Mouse (Mus musculus) MEL (cell line): ENCODE measurements at regions not wholly inside any gene's neighbourhood (a gene's known extent, or its start where the extent isn't known, plus 50 kb on each side); places are given as distances from the start of the nearest gene placed in this dataset.

Experiments used
- DNase-seq: peaks from one replicate; pipeline ENCODE4 v3.0.0; 2011; ENCODE audit warnings: low read depth, low spot score
- H3K27ac ChIP-seq: 2 replicates; pipeline ENCODE4 v1.5.1; 2012; ENCODE audit warnings: low read depth, mild to moderate bottlenecking, control low read depth, low read length, moderate library complexity; ENCODE audit not compliant: control insufficient read depth
- H3K27me3 ChIP-seq, 2 experiments: fragments of 150-350 bp in 1 of 2; sonication (generic) in 1 of 2; 2 replicates each; pipeline ENCODE4 v1.6.1; 2012; ENCODE audit warnings: low read length in 2 of 2, mild to moderate bottlenecking in 2 of 2, improper control_type of control experiment in 1 of 2, moderate library complexity in 1 of 2; ENCODE audit not compliant: insufficient read depth in 2 of 2, control insufficient read depth in 1 of 2
- H3K36me3 ChIP-seq, 2 experiments: 2 replicates each; pipeline ENCODE4 v1.6.1; 2012 to 2014; ENCODE audit warnings: low read length in 2 of 2, improper control_type of control experiment in 1 of 2, inconsistent platforms in 1 of 2, mild to moderate bottlenecking in 1 of 2; ENCODE audit not compliant: insufficient read depth in 2 of 2, control insufficient read depth in 1 of 2
- H3K4me1 ChIP-seq, 2 experiments: fragments of 150-350 bp in 1 of 2; sonication (generic) in 1 of 2; 2 replicates each; pipeline ENCODE4 v1.6.1; 2012; ENCODE audit warnings: low read length in 2 of 2, improper control_type of control experiment in 1 of 2, mild to moderate bottlenecking in 1 of 2; ENCODE audit not compliant: insufficient read depth in 2 of 2, control insufficient read depth in 1 of 2
- H3K4me3 ChIP-seq, 2 experiments: fragments of 150-350 bp in 1 of 2; sonication (generic) in 1 of 2; 2 replicates each; pipeline ENCODE4 v1.5.1; 2012; ENCODE audit warnings: low read depth in 2 of 2, low read length in 2 of 2, mild to moderate bottlenecking in 2 of 2, moderate library complexity in 2 of 2, control low read depth in 1 of 2, improper control_type of control experiment in 1 of 2; ENCODE audit not compliant: control insufficient read depth in 1 of 2, insufficient read depth in 1 of 2
- H3K79me2 ChIP-seq: 2 replicates; pipeline ENCODE4 v1.6.1; 2012; ENCODE audit warnings: mild to moderate bottlenecking, low read length, moderate library complexity; ENCODE audit not compliant: control insufficient read depth, poor library complexity, insufficient read depth
- H3K9ac ChIP-seq: 2 replicates; pipeline ENCODE4 v1.6.1; 2012; ENCODE audit warnings: low read depth, mild to moderate bottlenecking, control low read depth, low read length, moderate library complexity; ENCODE audit not compliant: control insufficient read depth, poor library complexity, severe bottlenecking
- H3K9me3 ChIP-seq: fragments of 150-350 bp; sonication (generic); replicated peaks from 2 replicates; pipeline ENCODE4 v1.6.1; 2012; ENCODE audit warnings: mild to moderate bottlenecking, low read length, improper control_type of control experiment, moderate library complexity; ENCODE audit not compliant: insufficient read depth
- BHLHE40 ChIP-seq: IDR thresholded peaks from 2 replicates; pipeline ENCODE4 v1.6.1; 2012; ENCODE audit warnings: low read depth, mild to moderate bottlenecking, inconsistent platforms, low read length, improper control_type of control experiment, borderline replicate concordance
- CHD1 ChIP-seq: IDR thresholded peaks from 2 replicates; pipeline ENCODE4 v1.6.1; 2012; ENCODE audit warnings: low read depth, mild to moderate bottlenecking, inconsistent platforms, low read length, improper control_type of control experiment
- CHD2 ChIP-seq: IDR thresholded peaks from 2 replicates; pipeline ENCODE4 v1.6.1; 2011; ENCODE audit warnings: low read length, improper control_type of control experiment
- E2F4 ChIP-seq: IDR thresholded peaks from 2 replicates; pipeline ENCODE4 v1.6.1; 2011; ENCODE audit warnings: low read depth, low read length, improper control_type of control experiment, borderline replicate concordance
- ELF1 ChIP-seq: IDR thresholded peaks from 2 replicates; pipeline ENCODE4 v1.6.1; 2014; ENCODE audit warnings: low read depth, mild to moderate bottlenecking, inconsistent platforms, low read length, improper control_type of control experiment, moderate library complexity
- ETS1 ChIP-seq: IDR thresholded peaks from 2 replicates; pipeline ENCODE4 v1.6.1; 2012; ENCODE audit warnings: low read depth, mild to moderate bottlenecking, inconsistent platforms, low read length, improper control_type of control experiment, moderate library complexity
- HCFC1 ChIP-seq: IDR thresholded peaks from 2 replicates; pipeline ENCODE4 v1.6.1; 2012; ENCODE audit warnings: low read depth, mild to moderate bottlenecking, inconsistent platforms, low read length, improper control_type of control experiment, moderate library complexity
- KAT2A ChIP-seq: conservative IDR thresholded peaks from 2 replicates; pipeline ENCODE4 v1.6.1; 2012; ENCODE audit warnings: low read depth, low read length, improper control_type of control experiment, inconsistent platforms
- MAX ChIP-seq: IDR thresholded peaks from 2 replicates; pipeline ENCODE4 v1.6.1; 2011; ENCODE audit warnings: low read length, improper control_type of control experiment
- MAZ ChIP-seq: IDR thresholded peaks from 2 replicates; pipeline ENCODE4 v1.6.1; 2012; ENCODE audit warnings: low read depth, mild to moderate bottlenecking, inconsistent platforms, low read length, improper control_type of control experiment
- MEF2A ChIP-seq: IDR thresholded peaks from 2 replicates; pipeline ENCODE4 v1.6.1; 2014; ENCODE audit warnings: low read depth, mild to moderate bottlenecking, inconsistent platforms, low read length, improper control_type of control experiment; ENCODE audit not compliant: poor library complexity, insufficient replicate concordance, severe bottlenecking; ENCODE audit errors: extremely low read depth
- MXI1 ChIP-seq: IDR thresholded peaks from 2 replicates; pipeline ENCODE4 v1.6.1; 2011; ENCODE audit warnings: mild to moderate bottlenecking, low read depth, low read length, improper control_type of control experiment
- MYC ChIP-seq: IDR thresholded peaks from 2 replicates; pipeline ENCODE4 v1.6.1; 2011; ENCODE audit warnings: low read depth, mild to moderate bottlenecking, low read length, improper control_type of control experiment, moderate library complexity
- NELFE ChIP-seq: IDR thresholded peaks from 2 replicates; pipeline ENCODE4 v1.6.1; 2011; ENCODE audit warnings: low read depth, low read length, improper control_type of control experiment
- POLR2AphosphoS2 ChIP-seq: IDR thresholded peaks from 2 replicates; pipeline ENCODE4 v1.6.1; 2011; ENCODE audit warnings: low read length, improper control_type of control experiment
- POLR2AphosphoS5 ChIP-seq: IDR thresholded peaks from 2 replicates; pipeline ENCODE4 v1.6.1; 2012; ENCODE audit warnings: low read depth, borderline replicate concordance, mild to moderate bottlenecking, inconsistent platforms, low read length, moderate library complexity, mixed read lengths
- RAD21 ChIP-seq: IDR thresholded peaks from 2 replicates; pipeline ENCODE4 v1.6.1; 2011; ENCODE audit warnings: mild to moderate bottlenecking, low read depth, low read length, improper control_type of control experiment
- SMC3 ChIP-seq: IDR thresholded peaks from 2 replicates; pipeline ENCODE4 v1.6.1; 2011; ENCODE audit warnings: low read depth, low read length, improper control_type of control experiment
- TAL1 ChIP-seq: IDR thresholded peaks from 2 replicates; pipeline ENCODE4 v1.6.1; 2012; ENCODE audit warnings: mild to moderate bottlenecking, inconsistent platforms, low read length, moderate library complexity, mixed read lengths
- USF1 ChIP-seq: IDR thresholded peaks from 2 replicates; pipeline ENCODE4 v1.6.1; 2014; ENCODE audit warnings: low read depth, mild to moderate bottlenecking, inconsistent platforms, low read length, improper control_type of control experiment, moderate library complexity
- USF2 ChIP-seq, 2 experiments: IDR thresholded peaks; 2 replicates each; pipeline ENCODE4 v1.6.1; 2011 to 2012; ENCODE audit warnings: improper control_type of control experiment in 2 of 2, low read length in 2 of 2, borderline replicate concordance in 1 of 2, inconsistent platforms in 1 of 2, low read depth in 1 of 2, mild to moderate bottlenecking in 1 of 2; ENCODE audit not compliant: insufficient read depth in 1 of 2
- ZKSCAN1 ChIP-seq: IDR thresholded peaks from 2 replicates; pipeline ENCODE4 v1.6.1; 2012; ENCODE audit warnings: low read depth, mild to moderate bottlenecking, inconsistent platforms, low read length, improper control_type of control experiment, moderate library complexity
- ZNF384 ChIP-seq: IDR thresholded peaks from 2 replicates; pipeline ENCODE4 v1.6.1; 2012; ENCODE audit warnings: low read depth, mild to moderate bottlenecking, inconsistent platforms, low read length, improper control_type of control experiment

DNA sequence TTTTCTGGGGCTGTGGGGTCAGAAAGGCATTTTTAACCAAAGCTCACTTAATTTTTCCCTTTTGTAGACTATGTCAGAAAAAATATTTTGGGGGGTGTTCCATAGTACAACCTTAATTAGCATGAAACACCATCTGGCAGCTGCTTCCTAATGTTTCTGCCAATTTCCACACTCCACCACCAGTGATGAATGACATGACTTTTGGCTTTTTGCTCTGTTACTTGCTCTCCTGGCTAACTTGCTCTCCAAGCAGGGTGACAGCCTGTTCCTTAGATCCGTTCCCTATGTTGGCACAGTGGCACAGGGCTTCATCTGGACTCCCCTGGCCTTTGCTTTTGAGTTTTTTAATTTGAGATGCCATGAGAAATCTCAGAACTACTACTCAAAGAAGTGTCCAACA is 648.6 kb downstream of the 1190002N15Rik start:
- Histone ChIP-seq H3K4me3 (no peak overlapping the region), H3K4me1 (no peaks in the 10 kb centered on the region)

DNA sequence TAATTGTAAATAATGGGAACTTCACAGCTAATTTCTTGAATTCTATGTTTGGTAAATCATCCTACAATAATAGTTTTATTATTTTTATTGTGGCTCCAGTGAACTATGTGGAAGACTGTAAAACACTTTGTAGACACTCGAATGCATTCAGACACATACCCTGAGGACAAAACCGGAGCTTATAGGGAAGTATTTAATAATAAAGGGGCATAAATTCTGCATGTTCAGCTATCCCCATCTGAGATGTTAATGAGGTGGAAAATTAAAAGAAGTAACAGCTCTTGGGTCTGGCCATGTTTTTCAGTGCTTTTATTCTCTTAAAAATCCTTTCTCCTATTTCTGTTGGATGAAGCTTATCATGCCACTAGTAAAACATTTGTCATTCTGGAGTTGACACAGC is 657.8 kb downstream of the 1190002N15Rik start:
- no peak overlapping the region for H3K27ac ChIP-seq
- no peak for DNase-seq
- no peaks in the 10 kb centered on the region for H3K36me3 ChIP-seq
- H3K4me3 ChIP-seq = no peak overlapping the region
- H3K79me2 ChIP-seq = no peaks in the 10 kb centered on the region
- TF ChIP-seq BHLHE40 (no peak), NELFE (no peak), E2F4 (no peak), USF2 (IDR thresholded peaks at IDR 0.05; ENCODE audit: borderline replicate concordance in 1 of 2, insufficient read depth in 1 of 2, low read depth in 1 of 2, low read length in 2 of 2) (no peak), RAD21 (no peak), USF1 (no peak), TAL1 (no peak)
- no peaks in the 10 kb centered on the region for H3K9me3 ChIP-seq
- H3K4me1 ChIP-seq = no peaks in the 10 kb centered on the region
- H3K27me3 ChIP-seq = no peaks in the 10 kb centered on the region
- no peak overlapping the region for H3K9ac ChIP-seq

More for the DNA sequence above, 648.6 kb downstream of the 1190002N15Rik start:
- Histone ChIP-seq H3K9me3 (no peaks in the 10 kb centered on the region), H3K79me2 (no peaks in the 10 kb centered on the region), H3K27me3 (no peaks in the 10 kb centered on the region)
- DNase-seq = no peak
- TF ChIP-seq ZNF384 (no peak), CHD1 (no peak), CHD2 (no peak), HCFC1 (no peak), USF1 (no peak), MXI1 (no peak), POLR2AphosphoS5 (no peak)
- TF ChIP-seq, all 39 proteins: peak for 0
- H3K27ac ChIP-seq = no peak overlapping the region
- no peaks in the 10 kb centered on the region for H3K36me3 ChIP-seq
- H3K9ac ChIP-seq = no peak overlapping the region

GRCm38 (mm10) chr9:93879572-93879971 is 658.3 kb downstream of the 1190002N15Rik start:
- TF ChIP-seq MAX (no peak), MXI1 (no peak), HCFC1 (no peak), SMC3 (no peak), MAZ (no peak), POLR2AphosphoS2 (no peak), ETS1 (no peak), KAT2A (no peak), ZKSCAN1 (no peak), ELF1 (no peak), MYC (no peak), MEF2A (no peak), POLR2AphosphoS5 (no peak)

More at GRCm38 (mm10) chr9:93879572-93879971, 658.3 kb downstream of the 1190002N15Rik start:
- no peaks in the 10 kb centered on the region for H3K79me2 ChIP-seq
- no peak overlapping the region for H3K27ac ChIP-seq
- H3K4me3 ChIP-seq = no peak overlapping the region
- no peaks in the 10 kb centered on the region for H3K36me3 ChIP-seq
- no peaks in the 10 kb centered on the region for H3K27me3 ChIP-seq
- no peak for DNase-seq
- H3K4me1 ChIP-seq = no peaks in the 10 kb centered on the region
- no peak overlapping the region for H3K9ac ChIP-seq
- no peaks in the 10 kb centered on the region for H3K9me3 ChIP-seq
